ENCODE assay signal across 22 mouse cellular contexts in genomic region chr5:104436406-104437076, GRCm38 (mm10). TPM values are rescaled to one million over a fixed set of nuclear protein-coding genes. Genes with fewer than 3 reads are reported as not detected.
DNase-seq lines count a peak whose midpoint lies in the region; ATAC-seq and TF ChIP-seq lines count a peak whose summit lies in the region.
"Had no signal": no experiment of that assay in that cellular context is flagged by ENCODE, and none has a peak within 500 bp of the region (broad histone marks: within the 10 kb centered on the region; RNA-seq: fewer than 3 reads in every experiment).

No protein-coding gene starts in this region.

- no peak overlapping the region for H3K4me3 ChIP-seq in kidney, embryonic 14.5 days (ENCODE audit: low read length)
- H3K4me3 ChIP-seq in ES-E14 (ENCODE audit: insufficient read depth in 1 of 2, low read depth in 1 of 2, low read length in 2 of 2, poor library complexity in 1 of 2, severe bottlenecking in 1 of 2), result peak overlapping the region; percentile 61 to 65
- H3K4me3 ChIP-seq in kidney, embryonic 15.5 days (replicated peaks), result no peak overlapping the region
- H3K4me3 ChIP-seq in macrophage (ENCODE audit: inconsistent target), result peak overlapping the region; percentile 71
- H3K4me3 ChIP-seq: gastrocnemius, adult 2 months; heart, embryonic 13.5 days; neural tube, embryonic 12.5 days had no signal

- no peaks in the 10 kb centered on the region for H3K27me3 ChIP-seq in kidney, embryonic 14.5 days (ENCODE audit: control insufficient read depth, insufficient read depth, low read length)
- H3K27me3 ChIP-seq in kidney, embryonic 15.5 days, result no peaks in the 10 kb centered on the region
- H3K27me3 ChIP-seq: heart, embryonic 13.5 days; neural tube, embryonic 12.5 days had no signal

- H3K9ac ChIP-seq in kidney, embryonic 14.5 days (ENCODE audit: low read depth, low read length), result no peak overlapping the region
- H3K9ac ChIP-seq in ES-E14 (ENCODE audit: insufficient read depth, low read depth, low read length, poor library complexity, severe bottlenecking), result peak overlapping the region; percentile 47; the same call in 1 of the 2 replicates
- no peak overlapping the region for H3K9ac ChIP-seq in kidney, embryonic 15.5 days
- H3K9ac ChIP-seq: heart, embryonic 13.5 days; hindbrain, embryonic 14.5 days; neural tube, embryonic 12.5 days had no signal

- H3K79me2 ChIP-seq in macrophage (ENCODE audit: inconsistent target), result peaks cover 26% of the 10 kb centered on the region

- DNase-seq in kidney, adult 11 months, result peak; percentile 52
- DNase-seq in ES-E14 (ENCODE audit: low read depth, low spot score), result no peak
- DNase-seq in layer of hippocampus, postnatal 36 days, result no peak
- no peak for DNase-seq in lung, postnatal 4 days
- no peak for DNase-seq in gastrocnemius, postnatal 4 days (ENCODE audit: low spot score in 2 of 2)
- DNase-seq: cerebellum, adult 11 months; cerebellum, postnatal 36 days; gastrocnemius, adult 2 months; heart, adult 11 months; left cerebral cortex, postnatal 4 days; liver; lung, adult 18-20 months; lung, postnatal 14 days; thymus, postnatal 14 days had no signal

- no peak overlapping the region for H3K27ac ChIP-seq in kidney, embryonic 14.5 days (ENCODE audit: low read depth, low read length)
- peak overlapping the region; percentile 70; the same call in 1 of the 2 replicates for H3K27ac ChIP-seq in ES-E14 (ENCODE audit: insufficient read depth, low read depth, low read length, poor library complexity, severe bottlenecking)
- peak overlapping the region; percentile 62 for H3K27ac ChIP-seq in kidney, embryonic 15.5 days
- H3K27ac ChIP-seq in macrophage, result peak overlapping the region; percentile 82
- H3K27ac ChIP-seq: gastrocnemius, adult 2 months; heart, embryonic 13.5 days; hindbrain, embryonic 14.5 days; neural tube, embryonic 12.5 days had no signal

- no peak for ATAC-seq in kidney, embryonic 14.5 days (ENCODE audit: low FRiP score, low TSS enrichment)
- no peak for ATAC-seq in kidney, embryonic 15.5 days (replicated peaks; ENCODE audit: low FRiP score)
- ATAC-seq: activated CD4-positive, CD25-positive, alpha-beta regulatory T cell, adult 4 months had no signal

- WGBS in kidney, embryonic 14.5 days, result 76% methylated on average over 7 of the region's 7 CpGs
- WGBS in kidney, embryonic 15.5 days, result 70% methylated on average over 7 of the region's 7 CpGs
- WGBS in macrophage (ENCODE audit: missing documents), result 90% methylated on average over 7 of the region's 7 CpGs

- no peaks in the 10 kb centered on the region for H3K4me1 ChIP-seq in kidney, embryonic 14.5 days (ENCODE audit: control insufficient read depth, insufficient read depth, low read length)
- peaks cover 15 to 18% of the 10 kb centered on the region in 2 experiments for H3K4me1 ChIP-seq in ES-E14 (ENCODE audit: control insufficient read depth in 2 of 2, insufficient read depth in 2 of 2, low read length in 2 of 2, poor library complexity in 1 of 2)
- H3K4me1 ChIP-seq in kidney, embryonic 15.5 days, result peaks cover 4% of the 10 kb centered on the region; the same call in 1 of the 2 replicates
- H3K4me1 ChIP-seq: neural tube, embryonic 12.5 days had no signal

- no peak overlapping the region for H3K4me2 ChIP-seq in kidney, embryonic 14.5 days (replicated peaks; ENCODE audit: low read depth, low read length)
- no peak overlapping the region for H3K4me2 ChIP-seq in kidney, embryonic 15.5 days
- H3K4me2 ChIP-seq: heart, embryonic 13.5 days; hindbrain, embryonic 14.5 days; neural tube, embryonic 12.5 days had no signal

- no peaks in the 10 kb centered on the region for H3K36me3 ChIP-seq in kidney, embryonic 14.5 days (ENCODE audit: control insufficient read depth, insufficient read depth, low read length)
- peaks cover 17% of the 10 kb centered on the region for H3K36me3 ChIP-seq in ES-E14 (ENCODE audit: control insufficient read depth, insufficient read depth, low read length, poor library complexity, severe bottlenecking)
- no peaks in the 10 kb centered on the region for H3K36me3 ChIP-seq in kidney, embryonic 15.5 days
- H3K36me3 ChIP-seq in macrophage (ENCODE audit: inconsistent target), result peaks cover 17% of the 10 kb centered on the region
- H3K36me3 ChIP-seq: G1E; heart, embryonic 13.5 days; neural tube, embryonic 12.5 days had no signal

- H3K9me3 ChIP-seq in kidney, embryonic 14.5 days (ENCODE audit: control insufficient read depth, low read length), result no peaks in the 10 kb centered on the region
- H3K9me3 ChIP-seq in ES-E14 (ENCODE audit: control insufficient read depth, insufficient read depth, low read depth, low read length), result no peaks in the 10 kb centered on the region
- H3K9me3 ChIP-seq in kidney, embryonic 15.5 days (replicated peaks), result no peaks in the 10 kb centered on the region
- H3K9me3 ChIP-seq: heart, embryonic 13.5 days; neural tube, embryonic 12.5 days had no signal

- in situ Hi-C loops in ES-E14 (cut with MboI; ENCODE audit: low sequenced_read_pairs in 2 of 2, unreplicated experiment in 2 of 2), result no loop called here

TF ChIP-seq in ES-E14, 5 proteins besides CTCF, POLR2A, EP300 and RAD21:
- peak; percentile 61; the same call in 1 of the 2 replicates for TF ChIP-seq MAFK (IDR thresholded peaks at IDR 0.05; ENCODE audit: insufficient read depth, low read depth, low read length)
- TF ChIP-seq ZC3H11A (IDR thresholded peaks at IDR 0.05; ENCODE audit: borderline replicate concordance, low read depth, low read length), result no peak
TF ChIP-seq in ES-E14: peak in this region for 1.

RNA-seq across cellular contexts. Expression of gene Spp1, which starts 1.6 kb away (rescaled TPM):
- 6.5 and 6.7 TPM in 2 replicates for polyA plus RNA-seq in kidney, embryonic 14.5 days (2014; fragmentation: Nextera tagmentation; extraction: Ambion mirVana)
- total RNA-seq in ES-E14 (2012; rRNA removed), result 654 and 1,326 TPM in 2 replicates
- 64.9 and 527 TPM in 2 replicates for polyA plus RNA-seq in kidney, embryonic 15.5 days (2015; fragmentation: Nextera tagmentation; extraction: Ambion mirVana)
- total RNA-seq in macrophage (2018; cell fraction: chromatin; rRNA removed), result 1,000 to 10,000 TPM in 4 of 26 experiments, 100 to 1,000 TPM in 16, 10 to 100 TPM in 6; 36.9 to 1,427 (median 350) TPM
- 1,000 to 10,000 TPM; 1,050 to 5,379 (median 3,146) TPM for total RNA-seq in macrophage (2018; cell fraction: cytosol; rRNA removed)
- total RNA-seq in macrophage (2018; cell fraction: nucleus; rRNA removed), result 1,000 to 10,000 TPM in 22 of 26 experiments, 100 to 1,000 TPM in 4; 713 to 4,556 (median 1,892) TPM
- polyA plus RNA-seq in macrophage (2018), result 3,232 to 4,719 TPM (median 4,121 TPM) in 3 replicates
- 1 to 10 TPM; 1.9 to 4.0 TPM for total RNA-seq in layer of hippocampus, postnatal 36 days (2021)
- total RNA-seq in gastrocnemius, postnatal 4 days (2021), result 1 to 10 TPM in 1 of 2 experiments, under 1 TPM in 1; 0.76 to 1.2 TPM
- total RNA-seq: G1E had no signal
- polyA plus RNA-seq: G1E had no signal

RNA-seq across cellular contexts. Expression of gene Pkd2, which starts 22.7 kb away (rescaled TPM):
- 15.3 and 29.3 TPM in 2 replicates for polyA plus RNA-seq in kidney, embryonic 14.5 days (2014; fragmentation: Nextera tagmentation; extraction: Ambion mirVana)
- 38.7 and 64.4 TPM in 2 replicates for total RNA-seq in ES-E14 (2012; rRNA removed)
- polyA plus RNA-seq in kidney, embryonic 15.5 days (2015; fragmentation: Nextera tagmentation; extraction: Ambion mirVana), result 16.5 and 18.5 TPM in 2 replicates
- 10 to 100 TPM; 30.9 to 91.5 (median 62.3) TPM for total RNA-seq in macrophage (2018; cell fraction: chromatin; rRNA removed)
- total RNA-seq in macrophage (2018; cell fraction: cytosol; rRNA removed), result 10 to 100 TPM in 16 of 26 experiments, 1 to 10 TPM in 10; 5.5 to 17.2 (median 10.8) TPM
- total RNA-seq in macrophage (2018; cell fraction: nucleus; rRNA removed), result 10 to 100 TPM; 20.7 to 81.2 (median 42.6) TPM
- polyA plus RNA-seq in macrophage (2018), result 10.8 to 12.0 TPM (median 11.3 TPM) in 3 replicates
- 10 to 100 TPM; 32.6 to 37.1 TPM for total RNA-seq in layer of hippocampus, postnatal 36 days (2021)
- 10 to 100 TPM; 43.1 to 49.2 TPM for total RNA-seq in gastrocnemius, postnatal 4 days (2021)
- polyA plus RNA-seq: G1E had no signal

Comparison
In these comparisons a context has a peak if more than half of its experiments do, and no peak if none do; other contexts are left out.
1. H3K4me3 ChIP-seq: peak in ES-E14 (2 of 2) and macrophage (single experiment); none in kidney, embryonic 14.5 days (single experiment) and kidney, embryonic 15.5 days (single experiment).
2. RNA of gene Spp1, which starts 1.6 kb away (total RNA-seq): 654 to 1,326 TPM in ES-E14; 1.9 to 4.0 TPM in layer of hippocampus, postnatal 36 days and 0.76 to 1.2 TPM in gastrocnemius, postnatal 4 days; every median in the first group is over 100 times any median in the second.